8 mouse cellular contexts compared by ENCODE assay signal in genomic region chr1:180431833-180432232, GRCm38 (mm10). TPM values are rescaled to one million over a fixed set of nuclear protein-coding genes. Genes with fewer than 3 reads are reported as not detected.
DNase-seq lines count a peak whose midpoint lies in the region; ATAC-seq lines count a peak whose summit lies in the region.

No protein-coding gene starts in this region.

- ATAC-seq in hematopoietic stem cell, adult 5-6 weeks (replicated peaks in 1 of 2; ENCODE audit: insufficient read depth in 1 of 2, low FRiP score in 2 of 2, low TSS enrichment in 1 of 2, low read depth in 1 of 2, poor library complexity in 2 of 2, severe bottlenecking in 2 of 2): peak; percentile 82 to 86

- DNase-seq in layer of hippocampus, adult 11-12 months (ENCODE audit: low spot score): peak; percentile 49
- DNase-seq in layer of hippocampus, postnatal 36 days: no peak
- peak; percentile 88 for DNase-seq in CD4-positive, CD25-positive, alpha-beta regulatory T cell, adult 2 months (ENCODE audit: low read depth, low spot score)
- peak; percentile 23 for DNase-seq in spleen, adult 12 weeks (ENCODE audit: low spot score)
- no peak for DNase-seq in frontal cortex, postnatal 36 days (ENCODE audit: low spot score in 2 of 2)
- DNase-seq in adipocyte (ENCODE audit: low spot score): no peak
- no peak for DNase-seq in yolk sac, embryonic 10.5 days (ENCODE audit: low spot score)

RNA-seq across cellular contexts. Expression of gene Stum, which starts 51.5 kb away (rescaled TPM):
- total RNA-seq in layer of hippocampus, postnatal 36 days (2021): 100 to 1,000 TPM; 294 to 316 TPM
- total RNA-seq in hematopoietic stem cell, adult 5-6 weeks (2017): not detected in 2 replicates

Comparison
In these comparisons a context has a peak if more than half of its experiments do, and no peak if none do; other contexts are left out.
1. DNase-seq: peak in layer of hippocampus, adult 11-12 months (single experiment), CD4-positive, CD25-positive, alpha-beta regulatory T cell, adult 2 months (single experiment) and spleen, adult 12 weeks (single experiment); none in layer of hippocampus, postnatal 36 days (0 of 2), frontal cortex, postnatal 36 days (0 of 2), adipocyte (single experiment) and yolk sac, embryonic 10.5 days (single experiment).
2. RNA of gene Stum, which starts 51.5 kb away (total RNA-seq): 294 to 316 TPM in layer of hippocampus, postnatal 36 days; not detected in hematopoietic stem cell, adult 5-6 weeks; every median in the first group is over 100 times any median in the second.